ENCODE assay signal across 8 mouse cellular contexts in genomic region chr4:58986540-58987190, GRCm38 (mm10). TPM values are rescaled to one million over a fixed set of nuclear protein-coding genes. Genes with fewer than 3 reads are reported as not detected.
DNase-seq lines count a peak whose midpoint lies in the region; ATAC-seq lines count a peak whose summit lies in the region.

TSS of gene Ptgr1 (minus strand) at chr4:58987119.

- peak within 1 kb of the TSS; percentile 59 for H3K9ac ChIP-seq in hindbrain, embryonic 14.5 days

- H3K4me2 ChIP-seq in hindbrain, embryonic 14.5 days (replicated peaks), result peak within 1 kb of the TSS; percentile 91

- H3K9me3 ChIP-seq in hindbrain, embryonic 14.5 days (ENCODE audit: control insufficient read depth, low read length), result no peaks in the 10 kb centered on the region

- no peaks in the 10 kb centered on the region for H3K27me3 ChIP-seq in hindbrain, embryonic 14.5 days (ENCODE audit: control insufficient read depth, insufficient read depth, low read length)

- peak; percentile 67; the same call in 1 of the 2 replicates for ATAC-seq in hindbrain, embryonic 14.5 days (ENCODE audit: low FRiP score)

- DNase-seq in NIH3T3 (ENCODE audit: low read depth), result peak; percentile 95
- DNase-seq in cerebellum, postnatal 25 days, result peak; percentile 77 to 84
- DNase-seq in frontal cortex, postnatal 25 days (ENCODE audit: low spot score in 2 of 2), result peak; percentile 56 to 68
- DNase-seq in hindbrain, embryonic 14.5 days (ENCODE audit: low spot score), result peak; percentile 74
- peak; percentile 77 to 81 for DNase-seq in layer of hippocampus, postnatal 36 days
- peak; percentile 93 for DNase-seq in lung, postnatal 36 days
- peak; percentile 82 for DNase-seq in right cerebral cortex, adult 18-20 months
- peak; percentile 65 for DNase-seq in urinary bladder, adult 2 months (ENCODE audit: low spot score)

- no peaks in the 10 kb centered on the region for H3K36me3 ChIP-seq in hindbrain, embryonic 14.5 days (replicated peaks; ENCODE audit: control insufficient read depth, insufficient read depth)

- under 1% methylated on average over 28 of the region's 28 CpGs for WGBS in hindbrain, embryonic 14.5 days

- no peak within 1 kb of the TSS for H3K27ac ChIP-seq in hindbrain, embryonic 14.5 days

- peak within 1 kb of the TSS; percentile 44 for H3K4me3 ChIP-seq in hindbrain, embryonic 14.5 days (replicated peaks; ENCODE audit: low read length)

- H3K4me1 ChIP-seq in hindbrain, embryonic 14.5 days (replicated peaks; ENCODE audit: control insufficient read depth, insufficient read depth, low read length), result no peaks in the 10 kb centered on the region

RNA-seq across cellular contexts. Expression of gene Ptgr1, which starts in this region (rescaled TPM):
- 4.6 and 4.8 TPM in 2 replicates for polyA plus RNA-seq in hindbrain, embryonic 14.5 days (2014; fragmentation: Nextera tagmentation; extraction: Ambion mirVana)
- total RNA-seq in layer of hippocampus, postnatal 36 days (2021), result 1 to 10 TPM; 3.6 to 4.2 TPM
- polyA plus RNA-seq in urinary bladder, adult 2 months (2012; rRNA removed), result 101 and 130 TPM in 2 replicates

Comparison
In these comparisons a context has a peak if more than half of its experiments do, and no peak if none do; other contexts are left out.
1. RNA of gene Ptgr1 (polyA plus RNA-seq): 101 to 130 TPM in urinary bladder, adult 2 months; 4.6 to 4.8 TPM in hindbrain, embryonic 14.5 days; every median in the first group is over 10 times any median in the second.
2. Peak in every context shown above with its lines, with median percentiles within 50 percentile points of each other: DNase-seq.